Mouse (Mus musculus) CH12.LX (cell line): ENCODE results near the gene Morf4l1.

Experiments used
- CHD2 ChIP-seq: IDR thresholded peaks from 2 replicates; pipeline ENCODE4 v1.6.1; 2011; ENCODE audit warnings: low read length, improper control_type of control experiment
- CTCF ChIP-seq, 2 experiments: IDR thresholded peaks in 1 of 2; conservative IDR thresholded peaks in 1 of 2; 2 replicates each; pipeline ENCODE4 v1.5.1; 2011 to 2012; ENCODE audit warnings: low read depth in 2 of 2, low read length in 2 of 2, improper control_type of control experiment in 1 of 2, inconsistent platforms in 1 of 2, mild to moderate bottlenecking in 1 of 2, moderate library complexity in 1 of 2
- EP300 ChIP-seq: IDR thresholded peaks from 2 replicates; pipeline ENCODE4 v1.6.1; 2011; ENCODE audit warnings: low read length, improper control_type of control experiment
- IRF4 ChIP-seq: IDR thresholded peaks from 2 replicates; pipeline ENCODE4 v1.6.1; 2014; ENCODE audit warnings: low read depth, mild to moderate bottlenecking, inconsistent platforms, low read length, improper control_type of control experiment
- MEF2A ChIP-seq: IDR thresholded peaks from 2 replicates; pipeline ENCODE4 v1.6.1; 2014; ENCODE audit warnings: low read depth, mild to moderate bottlenecking, inconsistent platforms, low read length, improper control_type of control experiment, borderline replicate concordance
- MXI1 ChIP-seq: IDR thresholded peaks from 2 replicates; pipeline ENCODE4 v1.6.1; 2011; ENCODE audit warnings: mild to moderate bottlenecking, low read depth, low read length, improper control_type of control experiment

GRCm38 (mm10) chr9:90128636-90129201, 14.1 kb upstream of the Morf4l1 start:
- TF ChIP-seq CHD2 = no peak
- no peak for TF ChIP-seq CTCF (conservative IDR thresholded peaks at IDR 0.05 in 1 of 2, IDR thresholded peaks at IDR 0.05 in 1 of 2; ENCODE audit: low read depth in 2 of 2, low read length in 2 of 2)
- TF ChIP-seq IRF4 = no peak
- TF ChIP-seq EP300 = no peak
- no peak for TF ChIP-seq MEF2A
- no peak for TF ChIP-seq MXI1
